Mouse (Mus musculus) urinary bladder, adult 2 months (tissue): Measurements from ENCODE around the gene Prdm13. TPM values are rescaled to one million over a fixed set of nuclear protein-coding genes. Genes with fewer than 3 reads are reported as not detected.

Experiments used
- DNase-seq: peaks from one replicate; pipeline ENCODE4 v3.0.0; 2022; ENCODE audit warnings: low spot score
- polyA plus RNA-seq: library from polyadenylated mRNA; depleted of rRNA; stranded (reverse); fragments of >200 nt; gene quantifications from 2 replicates; pipeline ENCODE4 v1.2.3, GENCODE M21; 2012; rRNA removed

Gene Prdm13
- polyA plus RNA-seq, 1 experiment: not detected

DNA sequence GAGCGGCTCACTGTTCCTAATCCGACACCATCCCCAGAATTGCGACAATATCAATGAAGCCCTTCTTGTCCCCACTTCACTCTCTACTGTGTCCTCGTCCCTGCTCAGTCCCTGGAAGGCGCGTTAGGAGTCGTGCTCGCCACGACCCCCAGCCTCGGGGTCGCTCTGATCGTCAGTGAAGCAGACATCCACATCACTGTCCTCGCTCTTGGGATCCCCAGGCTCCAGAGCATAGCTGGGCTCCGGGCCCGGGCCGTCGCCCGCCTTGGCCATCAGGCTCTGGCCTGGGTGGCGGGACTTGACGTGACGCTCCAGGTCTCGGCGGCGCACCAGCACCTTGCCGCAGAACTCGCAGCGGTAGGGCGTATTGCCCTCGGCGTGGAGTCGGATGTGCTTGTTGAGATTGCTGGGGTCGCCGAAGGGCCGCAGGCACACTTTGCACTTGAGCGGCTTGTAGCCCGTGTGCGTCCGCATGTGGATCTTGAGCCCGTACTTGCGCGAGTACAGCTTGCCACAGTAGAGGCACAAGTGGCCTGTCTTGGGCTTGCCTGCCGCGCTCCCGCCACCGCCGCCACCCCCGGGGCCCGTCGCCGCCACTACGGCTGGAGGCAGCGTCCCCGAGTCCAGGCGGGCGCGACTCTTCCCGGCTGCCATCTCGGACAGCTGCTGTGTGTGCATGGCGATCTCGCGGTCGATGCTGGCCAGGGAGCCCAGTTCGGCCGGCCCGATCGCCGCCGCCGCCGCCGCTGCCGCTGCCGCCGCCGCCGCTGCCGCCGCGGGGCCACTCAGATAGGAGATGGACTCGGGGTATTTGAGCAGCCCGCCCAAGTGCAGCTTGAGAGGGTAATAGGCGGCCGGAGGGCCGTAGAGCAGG is 7.4 kb downstream of the Prdm13 start:
- no peak for DNase-seq

DNA sequence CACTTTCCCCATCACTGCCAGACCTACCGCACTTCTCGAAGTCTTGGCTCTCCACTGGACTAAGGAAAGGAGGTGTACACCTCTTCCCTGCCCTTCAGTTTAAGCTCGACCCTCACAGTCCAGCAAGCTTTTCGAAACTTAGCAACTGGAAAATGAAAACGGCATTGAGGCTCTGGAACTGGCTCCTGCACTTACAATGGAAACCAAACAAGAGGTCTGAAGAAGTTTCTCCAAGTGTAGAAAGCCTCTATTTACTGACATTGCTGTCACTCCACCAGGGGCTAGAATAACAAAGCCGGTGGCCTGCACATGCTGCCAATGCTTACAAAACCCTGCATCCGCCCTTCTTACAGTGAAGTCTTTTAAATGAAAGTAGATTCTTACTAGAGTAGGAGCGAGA is 11.1 kb downstream of the Prdm13 start:
- no peak for DNase-seq

DNA sequence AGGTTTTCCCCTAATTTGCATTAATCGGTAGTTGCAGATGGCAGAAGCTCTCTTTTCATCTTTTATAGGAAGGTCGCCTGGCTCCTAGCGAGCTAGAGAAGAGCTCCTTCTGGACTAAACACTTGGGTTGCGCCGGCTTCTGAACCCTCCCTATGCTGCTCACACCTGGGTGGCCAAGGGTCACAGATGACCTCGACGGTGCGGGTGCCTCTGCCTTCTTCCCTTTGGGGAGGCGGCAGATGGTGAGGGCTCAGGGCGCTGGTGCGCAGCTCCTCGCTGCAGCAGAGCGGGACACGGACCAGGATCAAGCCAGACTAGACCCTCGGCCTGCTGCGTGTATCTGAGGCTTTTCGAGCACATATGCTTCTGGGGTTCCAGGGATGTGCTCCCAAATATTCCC is 11.7 kb downstream of the Prdm13 start:
- DNase-seq: no peak

DNA sequence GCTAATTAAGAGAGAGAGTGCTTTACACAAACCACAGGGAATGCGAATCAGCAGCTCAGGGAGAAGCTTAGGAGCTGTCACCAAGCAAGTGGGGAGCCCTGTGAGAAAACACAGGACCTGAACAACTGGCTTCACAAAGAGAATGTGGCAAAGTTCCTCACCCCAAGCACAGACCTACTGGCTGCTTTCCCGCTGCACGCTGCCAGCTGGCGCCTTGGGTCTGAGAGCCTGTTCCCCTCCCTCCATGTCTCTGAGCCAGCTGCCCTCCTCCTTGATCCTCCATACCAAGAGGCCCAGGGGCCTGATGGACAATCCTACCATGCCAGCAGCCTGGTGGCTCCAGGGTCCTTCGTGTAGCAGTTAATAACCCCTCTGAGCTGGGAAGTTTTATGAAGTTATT is 19.8 kb downstream of the Prdm13 start:
- DNase-seq: no peak

DNA sequence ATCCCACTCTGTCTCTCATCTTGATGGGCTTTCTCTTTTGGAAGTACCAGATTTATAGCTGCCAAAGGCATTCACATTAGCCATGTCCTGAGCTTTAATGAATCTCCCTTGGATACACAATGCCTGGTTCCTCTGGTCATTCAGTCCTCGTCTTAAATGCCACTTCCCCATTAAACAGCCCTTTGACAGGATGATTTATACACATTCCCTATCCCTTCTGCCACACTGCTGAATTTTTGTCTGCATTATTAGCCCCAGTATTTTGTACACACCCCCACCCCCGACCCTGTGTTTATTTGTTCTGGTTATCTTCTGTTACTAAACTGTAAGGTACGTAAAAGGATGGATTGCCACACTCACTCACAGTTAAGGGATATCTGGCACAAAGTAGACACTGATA is 27.6 kb downstream of the Prdm13 start:
- DNase-seq: no peak

DNA sequence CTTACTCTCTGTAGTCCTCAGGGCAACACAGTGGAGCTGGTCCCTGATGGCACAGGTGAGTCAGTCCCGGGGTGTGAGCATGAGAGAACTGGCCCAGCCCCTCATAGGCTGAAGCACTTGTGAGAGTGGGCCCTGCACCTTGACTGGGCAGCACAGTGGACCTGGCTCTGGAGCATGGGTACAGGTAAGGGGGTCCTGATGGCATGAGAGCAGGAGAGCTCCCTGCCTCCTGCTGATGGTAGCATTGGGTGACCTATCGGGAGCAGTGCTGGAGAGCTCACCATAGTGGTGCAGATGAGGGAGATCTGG is 56.5 kb downstream of the Prdm13 start:
- DNase-seq: no peak

DNA sequence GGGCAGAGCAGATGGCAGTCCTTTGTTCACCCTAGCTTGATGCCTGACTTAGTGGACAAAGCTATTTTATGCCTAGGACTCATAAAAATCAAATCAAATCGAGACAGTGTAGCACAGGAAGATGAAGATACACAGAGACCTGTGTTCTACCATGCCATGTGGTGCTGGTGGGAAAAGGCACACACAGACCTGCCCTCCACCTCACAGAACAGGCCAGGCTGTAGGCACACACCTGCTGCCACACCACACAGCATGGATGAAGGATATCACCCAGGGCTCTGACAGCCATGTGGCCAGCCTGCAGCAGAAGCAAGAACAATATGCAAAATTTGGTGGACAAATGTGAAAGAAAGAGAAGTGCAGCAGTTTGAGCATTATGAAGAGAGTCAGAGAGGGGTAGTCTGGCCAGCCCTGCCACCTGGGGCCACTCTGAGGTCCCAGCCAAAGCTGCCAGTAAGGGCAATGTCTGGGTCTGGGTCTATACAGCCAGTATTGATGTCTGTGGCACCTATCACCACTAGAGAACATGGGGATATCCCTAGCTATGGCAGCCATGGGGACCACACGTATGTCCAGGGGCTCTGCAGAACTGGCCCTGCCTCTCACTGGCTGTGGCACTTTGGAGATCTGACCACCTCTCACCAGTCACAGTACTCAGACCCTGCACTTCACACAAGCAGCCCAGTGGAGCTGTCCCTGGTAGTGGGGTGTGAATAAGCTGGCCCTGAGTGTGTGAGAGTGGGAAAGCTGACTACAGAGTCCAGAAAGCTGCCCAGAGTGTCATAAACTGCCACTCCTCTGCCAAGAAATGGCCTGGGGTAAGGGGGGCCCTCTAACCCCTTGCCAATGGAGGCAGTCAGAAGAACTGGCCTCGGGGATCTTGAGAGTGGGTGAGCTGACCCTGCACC is 57.1 kb downstream of the Prdm13 start:
- DNase-seq: no peak

Other genes starting within 250 kb of the Prdm13 start
- 17.7 and 21.3 TPM in 2 replicates for gene Ccnc, start 41.7 kb upstream of the Prdm13 start, polyA plus RNA-seq
- 11.0 and 11.5 TPM in 2 replicates for gene Usp45, start 81.2 kb upstream of the Prdm13 start, polyA plus RNA-seq
- gene Tstd3, start 81.2 kb upstream of the Prdm13 start, polyA plus RNA-seq: 19.3 and 22.2 TPM in 2 replicates
- 155 and 166 TPM in 2 replicates for gene Pnisr, start 161.6 kb upstream of the Prdm13 start, polyA plus RNA-seq
- gene Coq3, start 193.7 kb upstream of the Prdm13 start, polyA plus RNA-seq: 8.1 and 8.7 TPM in 2 replicates
- gene Faxc, start 245.4 kb upstream of the Prdm13 start, polyA plus RNA-seq: 13.2 and 19.7 TPM in 2 replicates